In the genomic region with DNA sequence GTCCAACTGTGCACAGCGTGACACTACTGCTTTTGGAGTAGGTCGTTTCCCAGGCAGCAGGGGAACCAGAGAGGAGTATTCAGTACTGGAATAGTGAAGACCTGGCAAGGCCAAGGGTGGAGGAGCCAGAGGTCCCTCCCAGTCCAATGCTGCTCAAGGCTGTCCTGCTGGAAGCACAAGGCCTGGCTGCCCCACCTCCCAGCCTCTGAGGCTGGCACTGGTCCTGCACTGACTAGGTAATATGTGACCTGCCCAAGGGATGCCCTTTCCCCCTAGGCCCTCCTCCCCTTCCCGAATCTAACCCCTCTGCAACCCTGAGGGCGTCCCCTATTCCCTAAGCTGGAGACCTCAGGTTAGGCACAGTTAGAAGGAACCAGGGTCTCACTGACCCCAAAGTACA, we compare ENCODE assay signal across 9 mouse cellular contexts. TPM values are rescaled to one million over a fixed set of nuclear protein-coding genes. Genes with fewer than 3 reads are reported as not detected.
DNase-seq lines count a peak whose midpoint lies in the region; ATAC-seq lines count a peak whose summit lies in the region.
"Had no signal": no experiment of that assay in that cellular context is flagged by ENCODE, and none has a peak within 500 bp of the region (broad histone marks: within the 10 kb centered on the region; RNA-seq: fewer than 3 reads in every experiment).

No protein-coding gene starts in this region.

- 34% methylated on average over 4 of the region's 4 CpGs for WGBS in forebrain, embryonic 11.5 days
- 40% methylated on average over 4 of the region's 4 CpGs for WGBS in kidney, embryonic 14.5 days
- 26% methylated on average over 4 of the region's 4 CpGs for WGBS in neural tube, embryonic 14.5 days

- H3K27me3 ChIP-seq in megakaryocyte, embryonic 14.5 days (replicated peaks), result peaks cover 85% of the 10 kb centered on the region
- peaks cover 28% of the 10 kb centered on the region for H3K27me3 ChIP-seq in forebrain, embryonic 11.5 days (ENCODE audit: control insufficient read depth, insufficient read depth, low read length)
- peaks cover 26% of the 10 kb centered on the region for H3K27me3 ChIP-seq in kidney, embryonic 14.5 days (ENCODE audit: control insufficient read depth, insufficient read depth, low read length)
- H3K27me3 ChIP-seq in neural tube, embryonic 14.5 days (ENCODE audit: control insufficient read depth, insufficient read depth, low read length), result peaks cover 7% of the 10 kb centered on the region

- H3K27ac ChIP-seq in forebrain, embryonic 11.5 days (ENCODE audit: low read depth, low read length), result no peak overlapping the region
- peak overlapping the region; percentile 24; the same call in 1 of the 2 replicates for H3K27ac ChIP-seq in kidney, embryonic 14.5 days (ENCODE audit: low read depth, low read length)
- peak overlapping the region; percentile 76; the same call in 1 of the 2 replicates for H3K27ac ChIP-seq in neural tube, embryonic 14.5 days (ENCODE audit: low read depth, low read length)

- H3K9ac ChIP-seq in forebrain, embryonic 11.5 days (ENCODE audit: low read length), result peak overlapping the region; percentile 14
- peak overlapping the region; percentile 65; the same call in 1 of the 2 replicates for H3K9ac ChIP-seq in kidney, embryonic 14.5 days (ENCODE audit: low read depth, low read length)
- H3K9ac ChIP-seq in neural tube, embryonic 14.5 days (replicated peaks; ENCODE audit: low read depth, low read length), result peak overlapping the region; percentile 63; the same call in 1 of the 2 replicates

- H3K4me1 ChIP-seq in megakaryocyte, embryonic 14.5 days, result peaks cover 61% of the 10 kb centered on the region
- H3K4me1 ChIP-seq in forebrain, embryonic 11.5 days (replicated peaks; ENCODE audit: control insufficient read depth, insufficient read depth, low read length), result peaks cover 41% of the 10 kb centered on the region
- peaks cover 52% of the 10 kb centered on the region for H3K4me1 ChIP-seq in kidney, embryonic 14.5 days (ENCODE audit: control insufficient read depth, insufficient read depth, low read length)
- peaks cover 60% of the 10 kb centered on the region for H3K4me1 ChIP-seq in neural tube, embryonic 14.5 days (ENCODE audit: control insufficient read depth, insufficient read depth, low read length)

- H3K4me3 ChIP-seq in megakaryocyte, embryonic 14.5 days (replicated peaks), result peak overlapping the region; percentile 15
- peak overlapping the region; percentile 50 for H3K4me3 ChIP-seq in forebrain, embryonic 11.5 days (ENCODE audit: low read depth, low read length)
- peak overlapping the region; percentile 53 for H3K4me3 ChIP-seq in kidney, embryonic 14.5 days (ENCODE audit: low read length)
- H3K4me3 ChIP-seq in neural tube, embryonic 14.5 days (ENCODE audit: low read depth, low read length), result peak overlapping the region; percentile 50

- H3K9me3 ChIP-seq in megakaryocyte, embryonic 14.5 days, result no peaks in the 10 kb centered on the region
- H3K9me3 ChIP-seq in forebrain, embryonic 11.5 days (ENCODE audit: control insufficient read depth, low read length), result no peaks in the 10 kb centered on the region
- no peaks in the 10 kb centered on the region for H3K9me3 ChIP-seq in kidney, embryonic 14.5 days (ENCODE audit: control insufficient read depth, low read length)
- H3K9me3 ChIP-seq in neural tube, embryonic 14.5 days (ENCODE audit: control insufficient read depth, low read length), result no peaks in the 10 kb centered on the region

- H3K4me2 ChIP-seq in forebrain, embryonic 11.5 days (ENCODE audit: low read depth, low read length, severe bottlenecking), result peak overlapping the region; percentile 77
- peak overlapping the region; percentile 71 for H3K4me2 ChIP-seq in kidney, embryonic 14.5 days (replicated peaks; ENCODE audit: low read depth, low read length)
- peak overlapping the region; percentile 70 for H3K4me2 ChIP-seq in neural tube, embryonic 14.5 days (ENCODE audit: low read depth, low read length)

- no peaks in the 10 kb centered on the region for H3K36me3 ChIP-seq in megakaryocyte, embryonic 14.5 days (replicated peaks; ENCODE audit: low read length)
- H3K36me3 ChIP-seq in forebrain, embryonic 11.5 days (ENCODE audit: control insufficient read depth, insufficient read depth, low read length), result no peaks in the 10 kb centered on the region
- no peaks in the 10 kb centered on the region for H3K36me3 ChIP-seq in kidney, embryonic 14.5 days (ENCODE audit: control insufficient read depth, insufficient read depth, low read length)
- no peaks in the 10 kb centered on the region for H3K36me3 ChIP-seq in neural tube, embryonic 14.5 days (ENCODE audit: control insufficient read depth, insufficient read depth, low read length)

- DNase-seq in forebrain, embryonic 11.5 days (ENCODE audit: low spot score), result no peak
- DNase-seq in cerebellum, adult 8-10 months, result no peak
- no peak for DNase-seq in left cerebral cortex, adult 18-20 months (ENCODE audit: low spot score in 2 of 2)
- DNase-seq in layer of hippocampus, postnatal 10 days (ENCODE audit: low spot score in 2 of 2), result no peak
- DNase-seq: gastrocnemius, postnatal 25 days had no signal

- no peak for ATAC-seq in megakaryocyte, adult 5-6 weeks (ENCODE audit: poor library complexity, severe bottlenecking)
- no peak for ATAC-seq in forebrain, embryonic 11.5 days (replicated peaks; ENCODE audit: low FRiP score)
- ATAC-seq in kidney, embryonic 14.5 days (ENCODE audit: low FRiP score, low TSS enrichment), result no peak
- ATAC-seq in neural tube, embryonic 14.5 days (ENCODE audit: low read depth), result no peak

RNA-seq across cellular contexts. Expression of a gene that starts 25.1 kb away (rescaled TPM):
- 4.5 and 7.5 TPM in 2 replicates for polyA plus RNA-seq in megakaryocyte, embryonic 14.5 days (2012; ENCODE audit: insufficient read depth, low replicate concordance)
- 40.7 and 46.5 TPM in 2 replicates for total RNA-seq in megakaryocyte, adult 5-6 weeks (2015)
- 75.9 and 85.2 TPM in 2 replicates for total RNA-seq in megakaryocyte, adult 5-6 weeks (2017)
- polyA plus RNA-seq in forebrain, embryonic 11.5 days (2014; fragmentation: Nextera tagmentation; extraction: Ambion mirVana), result 12.1 and 12.6 TPM in 2 replicates
- 7.1 and 11.6 TPM in 2 replicates for polyA plus RNA-seq in kidney, embryonic 14.5 days (2014; fragmentation: Nextera tagmentation; extraction: Ambion mirVana)
- 15.4 and 16.3 TPM in 2 replicates for polyA plus RNA-seq in neural tube, embryonic 14.5 days (2014; fragmentation: Nextera tagmentation; extraction: Ambion mirVana)
- 100 to 1,000 TPM; 233 to 245 TPM for total RNA-seq in left cerebral cortex, adult 18-20 months (2021)
- 100 to 1,000 TPM; 139 to 153 TPM for total RNA-seq in layer of hippocampus, postnatal 10 days (2021)

Comparison
In these comparisons a context has a peak if more than half of its experiments do, and no peak if none do; other contexts are left out.
1. H3K9ac ChIP-seq: peak in every context shown above with its lines; median percentile 65 in kidney, embryonic 14.5 days; 63 in neural tube, embryonic 14.5 days; 14 in forebrain, embryonic 11.5 days.